ENCODE assay signal across 24 mouse cellular contexts in genomic region chr5:140249359-140250062, GRCm38 (mm10).
DNase-seq lines count a peak whose midpoint lies in the region; ATAC-seq and TF ChIP-seq lines count a peak whose summit lies in the region.
"Had no signal": no experiment of that assay in that cellular context is flagged by ENCODE, and none has a peak within 500 bp of the region (broad histone marks: within the 10 kb centered on the region; RNA-seq: fewer than 3 reads in every experiment).

No protein-coding gene starts in this region.

- no peak overlapping the region for H3K9ac ChIP-seq in midbrain, embryonic 13.5 days (replicated peaks)
- H3K9ac ChIP-seq: heart, embryonic 12.5 days; limb, embryonic 15.5 days; liver, embryonic 14.5 days; lung, embryonic 14.5 days; neural tube, embryonic 12.5 days; stomach, embryonic 15.5 days had no signal

- H3K4me2 ChIP-seq in midbrain, embryonic 13.5 days (replicated peaks): no peak overlapping the region
- H3K4me2 ChIP-seq: heart, embryonic 12.5 days; limb, embryonic 15.5 days; lung, embryonic 14.5 days; neural tube, embryonic 12.5 days; stomach, embryonic 15.5 days had no signal

- intact Hi-C loops in left cerebral cortex, adult 2 months (cut with DNase I): loop anchor here (5.0 kb wide), 1 partner anchor 52 kb away; no protein-coding TSS in a partner anchor

- peak; percentile 83 for ATAC-seq in midbrain, embryonic 13.5 days
- ATAC-seq: intestine, postnatal 0 days had no signal

- WGBS in midbrain, embryonic 13.5 days: 41% methylated on average over 6 of the region's 6 CpGs

- TF ChIP-seq CTCF in left cerebral cortex, adult 2 months (IDR thresholded peaks at IDR 0.05): no peak

- H3K4me1 ChIP-seq in midbrain, embryonic 13.5 days (replicated peaks): peaks cover 10% of the 10 kb centered on the region
- H3K4me1 ChIP-seq: heart, embryonic 12.5 days; limb, embryonic 15.5 days; stomach, embryonic 15.5 days had no signal

- H3K9me3 ChIP-seq in midbrain, embryonic 13.5 days: no peaks in the 10 kb centered on the region
- H3K9me3 ChIP-seq: heart, embryonic 12.5 days; limb, embryonic 15.5 days; neural tube, embryonic 12.5 days; stomach, embryonic 15.5 days had no signal

- no peak overlapping the region for H3K4me3 ChIP-seq in left cerebral cortex, adult 2 months
- no peak overlapping the region for H3K4me3 ChIP-seq in midbrain, embryonic 13.5 days (replicated peaks)
- H3K4me3 ChIP-seq: heart, embryonic 12.5 days; limb, embryonic 15.5 days; neural tube, embryonic 12.5 days; stomach, embryonic 15.5 days had no signal

- H3K36me3 ChIP-seq in midbrain, embryonic 13.5 days: no peaks in the 10 kb centered on the region; the same call in 1 of the 2 replicates
- H3K36me3 ChIP-seq: heart, embryonic 12.5 days; limb, embryonic 15.5 days; neural tube, embryonic 12.5 days; stomach, embryonic 15.5 days had no signal

- peak; percentile 35 to 42 for DNase-seq in frontal cortex, postnatal 36 days (ENCODE audit: low spot score in 2 of 2)
- DNase-seq in frontal cortex, postnatal 25 days (ENCODE audit: low spot score in 2 of 2): no peak
- DNase-seq in left cerebral cortex, adult 2 months (ENCODE audit: extremely low spot score in 1 of 2, low spot score in 2 of 2): peak in 1 of 2 experiments; percentile 16
- no peak for DNase-seq in left cerebral cortex, adult 8-10 months (ENCODE audit: low spot score in 2 of 2)
- peak; percentile 44 for DNase-seq in brain, adult 2 months (ENCODE audit: low read depth, low spot score)
- no peak for DNase-seq in kidney, postnatal 14 days
- DNase-seq: adrenal gland, adult 2 months; B cell, adult 2 months; cerebellum, adult 2 months; cerebellum, postnatal 25 days; embryo, embryonic 11 days; gastrocnemius, postnatal 25 days; heart, adult 18-20 months; kidney, postnatal 36 days; layer of hippocampus, adult 9-11 months; lung, embryonic 14.5 days; thymus, adult 18-20 months had no signal

- H3K27me3 ChIP-seq in midbrain, embryonic 13.5 days: no peaks in the 10 kb centered on the region
- H3K27me3 ChIP-seq: limb, embryonic 15.5 days; neural tube, embryonic 12.5 days; stomach, embryonic 15.5 days had no signal

- H3K27ac ChIP-seq in left cerebral cortex, adult 2 months: peak overlapping the region; percentile 28; the same call in 1 of the 2 replicates
- H3K27ac ChIP-seq in midbrain, embryonic 13.5 days: no peak overlapping the region
- H3K27ac ChIP-seq: limb, embryonic 15.5 days; liver, embryonic 14.5 days; neural tube, embryonic 12.5 days; stomach, embryonic 15.5 days had no signal

Comparison
In these comparisons a context has a peak if more than half of its experiments do, and no peak if none do; other contexts are left out.
1. DNase-seq: peak in frontal cortex, postnatal 36 days (2 of 2) and brain, adult 2 months (single experiment); none in frontal cortex, postnatal 25 days (0 of 2), left cerebral cortex, adult 8-10 months (0 of 2) and kidney, postnatal 14 days (single experiment).